Mouse (Mus musculus) T-helper 17 cell (primary cell): Measurements from ENCODE around the gene Atp8b2.

Source experiments
- in situ Hi-C, 2 experiments: fragments of 300-600 bp; cut with MboI, MseI; formaldehyde crosslinking; loops; 1 replicate in 1 of 2; 2 replicates in 1 of 2; pipeline ENCODE4 v1.15.1; 2025; ENCODE audit warnings: high pct_unique_total_duplicates in 2 of 2

The Atp8b2 gene

DNA sequence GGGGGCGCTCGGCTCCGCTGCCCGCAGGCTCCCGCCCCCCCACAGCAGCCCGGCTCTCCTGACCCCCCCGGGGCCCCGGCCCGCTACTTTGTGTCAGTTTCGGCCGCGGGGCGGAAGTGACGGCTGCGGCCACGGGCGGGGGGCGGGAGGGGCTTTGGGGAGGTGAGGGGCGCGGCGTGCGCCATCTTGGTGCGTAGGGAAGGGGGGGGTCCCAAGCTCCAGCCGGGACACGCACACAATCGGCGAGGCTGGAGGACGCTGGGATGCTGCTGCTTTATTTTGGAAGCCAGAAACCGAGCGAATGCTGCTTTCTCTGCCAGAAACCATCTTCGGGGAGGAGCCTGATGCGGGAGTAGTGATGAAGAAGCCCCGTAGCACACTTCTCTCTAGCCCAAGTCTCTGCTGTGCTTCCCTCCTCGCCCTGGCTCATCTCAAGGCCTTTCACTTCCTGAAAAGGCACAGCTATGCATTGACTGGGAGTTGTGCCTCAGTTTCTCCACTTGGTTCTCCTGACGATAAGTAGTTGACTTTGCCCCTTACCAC is at the start of gene Atp8b2:
TSS of gene Atp8b2 (minus strand) at position 288 of the 543 bp plus-strand sequence.
- in situ Hi-C loops = no loop called here

- in situ Hi-C loops = loop anchor here in 1 of 2 experiments (10.0 kb wide), 1 partner anchor 345 kb away; no protein-coding TSS in a partner anchor
Measured at GRCm38 (mm10) chr3:90010291-90010690, 47.0 kb upstream of the Atp8b2 start.

- in situ Hi-C loops = no loop called here
Measured at GRCm38 (mm10) chr3:90004091-90004796, 40.9 kb upstream of the Atp8b2 start.

DNA sequence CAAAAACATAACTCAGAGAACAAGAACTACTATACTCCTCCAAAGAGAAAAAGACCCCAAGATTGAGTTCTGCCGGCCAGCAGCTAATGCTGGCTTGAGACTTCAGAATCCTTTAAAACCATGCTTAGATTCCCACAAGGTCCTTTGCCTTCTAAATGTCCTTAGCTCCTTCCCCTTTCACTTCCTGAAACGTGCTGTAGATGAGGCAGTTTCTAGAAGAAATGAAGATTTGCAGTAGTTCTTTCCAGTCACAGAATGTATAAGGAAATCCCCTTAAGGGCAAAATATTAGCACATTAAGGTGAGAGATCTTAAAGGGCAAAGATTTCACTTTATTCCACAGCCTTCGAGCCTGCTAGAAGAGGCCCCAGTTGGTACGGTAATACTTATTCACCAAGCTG is 36.5 kb upstream of the Atp8b2 start:
- in situ Hi-C loops = loop anchor here in 1 of 2 experiments (5.0 kb wide), 1 partner anchor 77 kb away; no protein-coding TSS in a partner anchor

GRCm38 (mm10) chr3:89999090-89999489 is 35.8 kb upstream of the Atp8b2 start:
- in situ Hi-C loops = loop anchor here in 1 of 2 experiments (5.0 kb wide), 1 partner anchor 78 kb away; no protein-coding TSS in a partner anchor

- in situ Hi-C loops = loop anchor here in 1 of 2 experiments (5.0 kb wide), 1 partner anchor 79 kb away; no protein-coding TSS in a partner anchor
Measured at GRCm38 (mm10) chr3:89998612-89999054, 35.3 kb upstream of the Atp8b2 start, which contains the start of gene Hax1. Gene Hax1, minus strand, starts transcription at chr3:89998780.

DNA sequence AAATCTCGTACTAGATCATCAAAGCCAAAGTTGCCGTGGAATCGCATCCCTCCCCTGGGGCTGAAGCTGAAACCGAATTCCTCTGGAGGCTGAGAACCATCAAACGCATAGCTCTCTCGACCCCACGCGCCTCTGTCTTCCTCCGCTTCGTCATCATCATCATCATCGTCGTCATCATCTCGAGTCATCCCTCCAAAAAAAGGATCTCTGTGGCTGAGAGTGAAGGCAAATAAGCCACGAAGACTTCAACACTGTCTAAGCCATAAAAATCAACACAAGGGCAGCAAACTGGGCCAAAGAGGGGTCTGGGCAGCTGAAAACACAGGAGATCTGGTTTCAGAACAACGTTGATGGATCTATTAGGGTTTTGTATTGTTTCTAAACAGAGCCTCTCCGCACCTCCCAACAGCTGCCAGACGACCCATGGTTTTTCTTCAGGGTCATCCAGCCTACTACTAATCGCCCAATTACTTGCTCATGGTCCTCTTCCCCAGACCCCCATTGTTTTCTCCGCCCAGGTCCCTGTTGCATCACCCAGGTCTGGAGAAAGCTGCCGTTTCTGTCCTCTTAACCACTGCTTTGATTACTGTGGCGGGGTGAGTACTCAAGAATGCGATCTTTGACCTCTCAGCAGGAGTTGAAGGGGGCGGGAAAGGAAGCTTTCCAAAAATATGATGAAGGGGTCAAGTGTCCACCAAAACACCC is 34.6 kb upstream of the Atp8b2 start:
- in situ Hi-C loops = loop anchor here in 1 of 2 experiments (5.0 kb wide), 1 partner anchor 79 kb away; no protein-coding TSS in a partner anchor

DNA sequence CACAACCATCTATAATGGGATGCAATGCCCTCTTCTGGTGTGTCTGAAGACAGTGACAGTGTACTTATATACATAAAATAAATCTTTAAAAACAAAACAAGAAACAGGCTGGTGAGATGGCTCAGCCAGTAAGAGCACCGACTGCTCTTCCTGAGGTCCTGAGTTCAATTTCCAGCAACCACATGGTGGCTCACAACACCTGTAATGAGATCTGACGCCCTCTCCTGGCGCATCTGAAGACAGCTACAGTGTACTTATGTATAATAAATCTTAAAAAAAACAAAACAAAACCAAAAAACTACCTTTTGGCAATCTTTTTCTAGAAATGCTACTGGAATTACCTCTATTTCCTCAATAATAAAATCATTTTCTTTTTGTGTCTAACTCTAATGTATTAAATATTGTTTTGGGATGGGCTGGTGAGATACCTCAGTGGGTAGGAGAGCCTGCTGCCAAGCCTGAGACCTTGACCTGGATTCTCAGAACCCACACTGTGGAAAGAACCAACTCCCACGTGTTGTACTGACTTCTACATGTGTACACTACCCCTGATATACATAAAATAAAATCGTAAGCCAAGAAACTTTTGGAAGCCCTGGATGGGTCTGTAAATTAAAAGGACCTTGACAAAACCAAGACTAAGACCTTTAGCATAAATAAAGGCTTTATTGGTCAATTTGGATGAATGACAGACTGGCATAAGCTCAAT is 31.7 kb upstream of the Atp8b2 start:
- in situ Hi-C loops = loop anchor here in 1 of 2 experiments (5.0 kb wide), 1 partner anchor 82 kb away; no protein-coding TSS in a partner anchor

DNA sequence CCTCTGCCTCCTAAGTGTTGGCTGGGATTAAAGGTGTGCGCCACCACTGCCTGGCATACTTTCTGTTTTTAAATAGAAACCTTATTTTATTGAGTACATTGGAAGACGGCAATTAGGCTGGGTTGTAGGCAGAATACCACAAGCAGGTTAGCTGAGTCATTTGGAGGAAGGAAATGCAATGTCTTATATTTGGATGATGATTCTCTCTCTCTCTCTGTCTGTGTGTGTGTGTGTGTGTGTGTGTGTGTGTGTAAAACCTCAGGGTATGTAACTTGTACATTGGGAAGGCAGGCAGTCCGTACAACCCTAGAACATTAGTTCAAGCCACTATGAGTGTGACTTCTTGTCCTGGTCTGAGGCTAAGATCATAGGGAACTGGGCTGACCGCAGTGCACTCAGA is 24.5 kb upstream of the Atp8b2 start:
- in situ Hi-C loops = loop anchor here in 1 of 2 experiments (5.0 kb wide), 1 partner anchor 46 kb away; no protein-coding TSS in a partner anchor

GRCm38 (mm10) chr3:89987211-89987610 is 23.9 kb upstream of the Atp8b2 start:
- in situ Hi-C loops = loop anchor here in 1 of 2 experiments (5.0 kb wide), 1 partner anchor 45 kb away; no protein-coding TSS in a partner anchor

- in situ Hi-C loops = no loop called here
Measured at GRCm38 (mm10) chr3:89982426-89982825, 19.1 kb upstream of the Atp8b2 start.

DNA sequence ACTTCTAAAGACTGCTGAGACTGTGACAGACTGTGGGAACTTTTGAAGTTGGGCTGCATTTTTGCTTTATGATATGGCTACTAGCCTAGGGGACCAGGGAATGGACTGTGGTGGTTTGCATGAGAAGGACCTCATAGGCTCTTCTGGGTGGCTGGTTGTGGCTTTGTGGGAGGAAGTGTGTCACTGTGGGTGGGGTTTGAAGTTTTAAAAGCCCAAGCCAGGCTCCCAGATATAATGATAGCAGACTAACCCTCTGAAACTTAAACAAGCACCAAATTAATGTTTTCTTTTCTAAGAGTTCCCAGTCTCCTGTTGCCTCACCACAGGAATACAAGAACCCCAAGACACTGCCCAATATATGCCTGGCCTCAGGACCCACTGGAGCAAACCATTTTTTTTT is 13.6 kb upstream of the Atp8b2 start:
- in situ Hi-C loops = no loop called here

DNA sequence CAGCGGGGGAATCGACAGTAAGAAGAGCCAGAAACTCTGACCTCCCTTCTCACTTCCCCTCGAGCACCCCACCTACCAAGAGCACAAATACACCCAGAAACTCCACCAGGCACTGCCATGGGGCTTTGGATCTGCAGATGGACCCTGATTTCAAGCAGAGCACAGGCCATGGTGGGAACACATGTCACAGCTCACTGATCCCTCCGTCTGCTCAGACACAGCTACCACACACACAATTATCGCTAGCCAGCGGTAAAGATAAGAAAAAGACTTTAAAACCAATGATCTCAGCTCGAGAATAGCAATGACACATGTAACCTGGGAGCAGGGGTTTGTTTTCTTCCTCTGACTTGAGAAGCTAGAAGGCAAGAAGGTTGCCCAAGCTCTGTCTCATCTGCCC is 5.2 kb upstream of the Atp8b2 start:
- in situ Hi-C loops = no loop called here

GRCm38 (mm10) chr3:89966946-89967345 is 3.6 kb upstream of the Atp8b2 start:
- in situ Hi-C loops = no loop called here

DNA sequence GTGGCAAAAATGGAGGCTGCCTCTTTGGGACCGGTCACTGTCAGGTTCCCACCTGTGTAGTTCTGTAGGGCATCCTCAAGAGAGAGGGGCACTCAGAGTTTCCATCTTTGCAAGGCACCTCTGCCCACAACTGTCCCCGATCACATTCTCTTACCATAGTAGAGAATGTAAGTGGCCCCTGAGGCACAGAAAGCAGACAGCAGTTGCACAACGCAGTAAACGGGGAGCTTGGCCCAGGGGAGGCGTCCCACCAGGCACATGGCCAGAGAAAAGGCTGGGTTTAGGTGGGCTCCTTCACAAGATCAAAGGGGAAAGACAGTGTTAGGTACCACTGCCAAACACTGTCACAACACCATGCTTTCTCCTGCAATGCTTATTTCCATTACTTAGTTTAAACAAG is 2.7 kb upstream of the Atp8b2 start:
- in situ Hi-C loops = no loop called here

DNA sequence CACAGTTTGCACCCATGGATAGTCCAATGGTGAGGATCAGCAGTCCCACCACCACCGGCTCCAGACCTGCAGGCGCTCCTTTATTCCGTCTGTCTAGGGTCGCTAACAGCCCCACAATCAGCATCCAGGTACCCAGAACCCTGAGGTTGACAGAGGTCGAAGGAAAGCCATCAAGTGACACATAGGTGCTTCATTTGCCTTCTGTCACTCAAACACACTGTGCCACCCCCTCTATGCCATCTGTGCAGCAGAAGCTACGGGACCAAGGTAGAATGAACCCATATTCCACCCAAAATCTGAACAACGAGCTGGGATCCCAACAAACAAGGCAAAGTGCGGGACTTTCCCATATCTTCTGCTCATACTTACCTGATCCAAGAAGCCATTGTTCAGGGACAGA is 2.2 kb upstream of the Atp8b2 start:
- in situ Hi-C loops = no loop called here

DNA sequence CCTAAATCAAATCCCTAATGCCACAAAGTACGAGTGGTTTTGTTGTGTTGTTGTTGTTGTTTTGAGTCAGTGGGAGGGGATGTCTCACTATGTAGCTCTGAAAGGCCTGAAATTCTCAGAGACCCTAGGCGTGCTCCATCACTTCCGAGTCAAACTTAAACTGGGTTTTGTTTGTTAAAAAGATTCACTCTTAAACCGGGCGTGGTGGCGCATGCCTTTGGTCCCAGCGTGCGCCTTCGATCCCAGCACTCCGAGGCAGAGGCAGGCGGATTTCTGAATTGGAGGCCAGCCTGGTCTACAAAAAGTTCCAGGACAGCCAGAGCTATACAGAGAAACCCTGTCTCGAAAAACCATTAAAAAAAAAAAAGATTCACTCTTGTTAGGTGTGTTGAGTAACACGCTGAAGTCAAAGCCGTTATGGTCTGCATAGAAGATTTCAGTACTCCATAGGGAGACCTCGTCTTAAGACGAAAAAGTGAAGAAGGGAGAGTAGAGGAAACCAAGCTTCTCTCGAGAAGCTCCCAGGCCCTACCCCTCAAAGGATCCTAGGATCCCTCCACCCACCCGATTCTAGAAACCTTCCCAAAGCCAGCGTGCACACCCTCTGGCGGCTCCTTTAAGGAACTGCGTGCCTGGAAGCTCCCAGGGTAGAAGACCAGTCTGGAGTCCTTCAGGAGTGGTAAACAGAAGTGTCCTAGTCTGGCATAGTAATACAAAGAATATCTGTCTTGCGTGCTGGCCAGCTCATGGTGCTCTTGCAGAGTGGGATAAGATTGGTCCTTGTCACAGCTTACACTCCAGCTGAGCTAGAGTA is 825 bp upstream of the Atp8b2 start:
- in situ Hi-C loops = no loop called here

GRCm38 (mm10) chr3:89962751-89963220 is 522 bp downstream of the Atp8b2 start:
- in situ Hi-C loops = no loop called here

GRCm38 (mm10) chr3:89962059-89962750 is 1.1 kb downstream of the Atp8b2 start:
- in situ Hi-C loops = no loop called here

DNA sequence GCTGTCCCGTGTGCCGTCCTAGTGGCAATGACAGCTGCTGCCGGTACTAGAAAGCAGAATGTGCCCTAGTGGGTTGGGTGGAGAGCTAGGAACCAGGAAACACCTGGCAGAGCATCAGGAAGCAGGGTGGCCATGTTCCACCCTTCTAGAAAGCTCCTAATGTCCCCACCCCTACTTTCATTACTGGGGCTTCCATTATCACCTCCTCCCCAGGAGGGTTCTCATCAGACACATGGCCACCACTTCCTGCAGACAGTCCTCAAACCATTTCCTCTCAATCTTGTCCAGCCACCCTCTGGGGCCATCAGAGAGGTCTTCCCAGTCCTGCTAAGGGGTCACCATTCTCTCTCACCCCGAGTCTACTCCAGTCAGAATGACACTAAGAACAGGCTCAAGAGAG is 1.9 kb downstream of the Atp8b2 start:
- in situ Hi-C loops = no loop called here
